ENCODE assay signal across 24 mouse cellular contexts in genomic region chr12:75459656-75460055, GRCm38 (mm10). TPM values are rescaled to one million over a fixed set of nuclear protein-coding genes. Genes with fewer than 3 reads are reported as not detected.
"Had no signal": no experiment of that assay in that cellular context is flagged by ENCODE, and none has a peak within 500 bp of the region (broad histone marks: within the 10 kb centered on the region; RNA-seq: fewer than 3 reads in every experiment).

No protein-coding gene starts in this region.

- H3K4me3 ChIP-seq: midbrain, embryonic 10.5 days; midbrain, embryonic 12.5 days; myocyte; neural tube, embryonic 13.5 days; neural tube, embryonic 15.5 days; stomach, embryonic 15.5 days had no signal

- H3K27ac ChIP-seq: midbrain, embryonic 10.5 days; midbrain, embryonic 12.5 days; neural tube, embryonic 13.5 days; neural tube, embryonic 15.5 days; stomach, embryonic 15.5 days; stomach, postnatal 0 days had no signal

- H3K27me3 ChIP-seq: midbrain, embryonic 12.5 days; neural tube, embryonic 13.5 days; neural tube, embryonic 15.5 days; stomach, embryonic 15.5 days had no signal

- H3K4me1 ChIP-seq: midbrain, embryonic 12.5 days; neural tube, embryonic 13.5 days; neural tube, embryonic 15.5 days; stomach, embryonic 15.5 days had no signal

- H3K9ac ChIP-seq: lung, embryonic 14.5 days; midbrain, embryonic 12.5 days; neural tube, embryonic 13.5 days; neural tube, embryonic 15.5 days; stomach, embryonic 15.5 days had no signal

- DNase-seq: lung, embryonic 14.5 days; lung, postnatal 10 days; lung, postnatal 4 days; midbrain, embryonic 14.5 days; retina, postnatal 1 day; right cerebral cortex, adult 18-20 months; right cerebral cortex, postnatal 25 days; thymus, adult 2 months; thymus, postnatal 25 days; thymus, postnatal 4 days had no signal

- H3K4me2 ChIP-seq: lung, embryonic 14.5 days; midbrain, embryonic 12.5 days; neural tube, embryonic 13.5 days; neural tube, embryonic 15.5 days; stomach, embryonic 15.5 days had no signal

- ATAC-seq: midbrain, embryonic 16.5 days had no signal

- H3K9me3 ChIP-seq: midbrain, embryonic 10.5 days; midbrain, embryonic 12.5 days; neural tube, embryonic 13.5 days; neural tube, embryonic 15.5 days; stomach, embryonic 15.5 days had no signal

RNA-seq across cellular contexts. Expression of gene Gphb5, which starts 43.1 kb away (rescaled TPM):
- total RNA-seq: megakaryocyte, adult 5-6 weeks; megakaryocyte-erythroid progenitor cell, adult 5-6 weeks had no signal
- polyA plus RNA-seq: lung, embryonic 14.5 days; midbrain, embryonic 10.5 days; midbrain, embryonic 14.5 days; midbrain, embryonic 16.5 days; myocyte; neural tube, embryonic 11.5 days; neural tube, embryonic 13.5 days; neural tube, embryonic 15.5 days; spleen, adult 2 months; stomach, embryonic 15.5 days; stomach, postnatal 0 days; testis, adult 2 months; urinary bladder, adult 2 months had no signal
